Mouse (Mus musculus) heart, postnatal 0 days (tissue): Measurements from ENCODE around the gene Pou3f1. TPM values are rescaled to one million over a fixed set of nuclear protein-coding genes. Genes with fewer than 3 reads are reported as not detected.

ENCODE experiments used
- ATAC-seq: fragments of 200-750 bp; cut with Nextera tagmentation; 2 replicates; pipeline ENCODE4 v1.8.0; 2017; ENCODE audit warnings: low read depth, moderate number of reproducible peaks, moderate library complexity; ENCODE audit not compliant: insufficient read depth
- DNase-seq: peaks from one replicate; pipeline ENCODE4 v3.0.0-alpha.2; 2016; ENCODE audit warnings: low spot score
- H3K27ac ChIP-seq: fragments of 300-500 bp; sonication (generic); 2 replicates; pipeline ENCODE4 v1.5.1; 2014; ENCODE audit warnings: low read depth, mild to moderate bottlenecking
- H3K27me3 ChIP-seq: fragments of 300-500 bp; sonication (generic); 2 replicates; pipeline ENCODE4 v1.6.1; 2014; ENCODE audit warnings: low read length, mixed read lengths; ENCODE audit not compliant: control insufficient read depth, insufficient read depth
- H3K36me3 ChIP-seq: fragments of 300-500 bp; sonication (generic); replicated peaks from 2 replicates; pipeline ENCODE4 v1.6.1; 2014; ENCODE audit warnings: low read length, mixed read lengths; ENCODE audit not compliant: control insufficient read depth, insufficient read depth
- H3K4me1 ChIP-seq: fragments of 300-500 bp; sonication (generic); 2 replicates; pipeline ENCODE4 v1.6.1; 2014; ENCODE audit warnings: antibody characterized with exemption; ENCODE audit not compliant: control insufficient read depth, insufficient read depth
- H3K4me2 ChIP-seq: fragments of 300-500 bp; sonication (generic); 2 replicates; pipeline ENCODE4 v1.6.1; 2014; ENCODE audit warnings: low read depth, mild to moderate bottlenecking, low read length, moderate library complexity
- H3K4me3 ChIP-seq: fragments of 300-500 bp; sonication (generic); 2 replicates; pipeline ENCODE4 v1.5.1; 2014; ENCODE audit warnings: low read depth, low read length
- H3K9ac ChIP-seq: fragments of 300-500 bp; sonication (generic); replicated peaks from 2 replicates; pipeline ENCODE4 v1.6.1; 2014; ENCODE audit warnings: low read depth, low read length, mixed read lengths
- H3K9me3 ChIP-seq: fragments of 300-500 bp; sonication (generic); replicated peaks from 2 replicates; pipeline ENCODE4 v1.6.1; 2016; ENCODE audit warnings: low read length; ENCODE audit not compliant: control insufficient read depth
- CTCF ChIP-seq: IDR thresholded peaks from 2 replicates; pipeline ENCODE4 v1.5.1; 2016; ENCODE audit warnings: antibody characterized with exemption, control low read depth, low read depth
- EP300 ChIP-seq: IDR thresholded peaks from 2 replicates; pipeline ENCODE4 v1.6.1; 2016; ENCODE audit warnings: antibody characterized with exemption, low read depth
- WGBS: fragments of 180-500 bp; shearing (Covaris S2); extraction: QIAGEN DNeasy Blood & Tissue Kit; methylation state at CpG from one replicate; pipeline ENCODE4 v1.1.7; 2014; 5-methylcytosine and 5-hydroxymethylcytosine counted together
- polyA plus RNA-seq: library from polyadenylated mRNA; unstranded; fragments of >200 nt; fragmentation: Nextera tagmentation; extraction: Ambion mirVana; gene quantifications from 2 replicates; pipeline ENCODE4 v1.2.1, GENCODE M21; 2015
- total RNA-seq: library from RNA; depleted of rRNA; stranded (reverse); fragments of >200 nt; gene quantifications from 2 replicates; pipeline ENCODE4 v1.2.3, GENCODE M21; 2014; ENCODE audit warnings: low replicate concordance

Gene Pou3f1
- total and polyA plus RNA-seq, 2 experiments from 2014 or later: 0.03 to 1.5 TPM

DNA sequence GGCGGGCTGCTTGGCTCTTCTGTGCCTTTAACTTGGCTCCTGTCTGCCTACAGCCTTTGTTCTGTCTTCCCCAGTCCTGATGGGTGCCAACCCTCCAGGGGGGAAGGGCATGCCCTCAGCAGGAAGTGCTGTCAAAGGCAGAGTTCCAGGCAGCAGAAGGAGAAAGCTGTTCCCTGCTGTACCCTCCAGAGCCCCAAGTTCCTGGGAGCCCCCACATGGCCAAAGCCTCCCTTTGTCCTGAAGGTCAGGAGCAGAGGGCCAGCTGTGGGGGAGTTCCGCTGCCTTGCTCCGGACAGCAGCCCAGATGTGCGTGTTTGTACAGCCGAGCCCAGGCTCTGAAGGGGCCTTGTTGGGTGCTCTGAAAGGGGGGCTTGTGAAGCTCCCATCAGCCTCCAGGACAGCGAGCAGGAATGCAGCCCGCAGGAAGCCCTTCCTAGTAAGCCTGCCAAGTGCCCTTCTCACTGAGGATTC is 32.5 kb upstream of the Pou3f1 start:
- Histone ChIP-seq H3K9ac (no peak overlapping the region), H3K27me3 (no peaks in the 10 kb centered on the region)

GRCm38 (mm10) chr4:124626836-124627235 is 29.8 kb upstream of the Pou3f1 start:
- Histone ChIP-seq H3K9ac (no peak overlapping the region), H3K27me3 (no peaks in the 10 kb centered on the region), H3K27ac (no peak overlapping the region), H3K36me3 (no peaks in the 10 kb centered on the region), H3K4me3 (no peak overlapping the region), H3K4me1 (no peaks in the 10 kb centered on the region), H3K9me3 (no peaks in the 10 kb centered on the region), H3K4me2 (no peak overlapping the region)
- TF ChIP-seq CTCF (no peak), EP300 (no peak)
- WGBS: 60% methylated on average over 1 of the region's 1 CpGs
- ATAC-seq: no peak
- no peak for DNase-seq

More for the DNA sequence above, 32.5 kb upstream of the Pou3f1 start:
- Histone ChIP-seq H3K9me3 (no peaks in the 10 kb centered on the region), H3K36me3 (no peaks in the 10 kb centered on the region), H3K4me1 (no peaks in the 10 kb centered on the region), H3K4me3 (no peak overlapping the region), H3K27ac (no peak overlapping the region), H3K4me2 (no peak overlapping the region)
- 31% methylated on average over 7 of the region's 7 CpGs for WGBS
- TF ChIP-seq CTCF (no peak), EP300 (no peak)
- ATAC-seq (0 out of 2 replicates have a peak, but pooled peaks have one; percentile 20), DNase-seq (no peak)

DNA sequence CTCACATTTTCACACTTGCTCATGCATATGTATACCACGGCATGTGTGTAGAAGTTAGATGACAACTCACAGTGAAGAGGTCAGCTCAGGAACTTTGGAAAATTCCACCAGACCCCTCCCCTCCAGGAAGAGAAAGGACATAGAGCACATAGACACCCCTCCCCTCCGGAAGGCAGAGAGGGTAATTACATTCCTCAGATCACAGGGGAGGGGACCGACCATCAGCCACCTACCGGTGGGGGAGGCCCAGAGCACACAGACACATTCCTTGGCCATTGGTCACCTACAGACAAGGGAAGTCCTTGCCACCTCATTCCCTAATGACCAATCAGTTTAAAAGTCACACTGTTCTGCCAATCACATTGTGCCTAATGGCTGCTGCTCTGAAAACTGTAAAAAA is 25.2 kb upstream of the Pou3f1 start:
- ATAC-seq: no peak
- no peaks in the 10 kb centered on the region for H3K9me3 ChIP-seq

DNA sequence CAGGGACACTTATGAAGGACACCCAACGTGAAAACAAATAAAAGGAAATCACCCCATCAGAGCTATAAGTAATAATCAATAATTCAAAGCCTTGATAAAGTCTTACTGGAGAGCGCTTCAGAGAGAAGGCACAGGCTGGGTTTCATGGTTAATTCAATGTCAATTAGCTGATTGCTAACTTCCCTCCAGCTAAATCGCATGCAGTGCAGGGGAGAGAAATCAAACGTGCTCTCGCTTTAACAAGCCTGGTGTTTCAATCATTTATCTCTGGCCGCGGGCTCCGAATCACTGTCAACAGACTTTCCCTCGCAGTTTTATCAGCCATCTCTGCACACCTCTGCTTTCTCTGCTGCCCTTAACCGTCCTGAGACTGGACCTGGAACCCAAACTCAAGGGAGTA is 23.8 kb upstream of the Pou3f1 start:
- ATAC-seq: no peak
- H3K36me3 ChIP-seq: no peaks in the 10 kb centered on the region
- WGBS: 66% methylated on average over 10 of the region's 10 CpGs

More for the DNA sequence above, 25.2 kb upstream of the Pou3f1 start:
- H3K4me3 ChIP-seq: no peak overlapping the region
- TF ChIP-seq CTCF (no peak), EP300 (no peak)
- H3K27ac ChIP-seq: no peak overlapping the region
- 36% methylated on average over 4 of the region's 4 CpGs for WGBS
- H3K36me3 ChIP-seq: no peaks in the 10 kb centered on the region
- no peak for DNase-seq
- no peak overlapping the region for H3K4me2 ChIP-seq
- H3K27me3 ChIP-seq: 0 out of 2 replicates have a peak, but pooled peaks cover 9% of the 10 kb centered on the region
- H3K4me1 ChIP-seq: no peaks in the 10 kb centered on the region
- no peak overlapping the region for H3K9ac ChIP-seq

DNA sequence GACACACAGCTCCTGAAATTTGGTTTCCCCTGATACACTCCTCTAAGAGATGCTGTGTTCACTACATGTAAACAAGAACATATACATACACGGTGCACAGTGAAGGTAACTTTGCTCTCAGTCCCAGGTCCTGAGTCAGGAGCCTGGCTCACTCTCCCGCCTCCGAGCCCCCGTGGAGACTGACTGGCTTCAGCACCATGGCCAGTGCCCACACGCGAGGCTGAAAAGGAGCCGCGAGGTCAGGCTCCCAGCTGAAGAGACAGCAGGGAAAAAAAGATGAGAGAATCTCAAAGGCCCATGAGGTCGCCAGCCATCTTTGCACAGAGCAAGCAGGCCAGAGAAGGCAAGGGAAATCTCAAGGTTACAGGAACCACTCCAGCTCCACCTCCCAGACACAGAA is 23.3 kb upstream of the Pou3f1 start:
- no peaks in the 10 kb centered on the region for H3K4me1 ChIP-seq
- WGBS: 4% methylated on average over 9 of the region's 9 CpGs
- ATAC-seq: no peak
- no peak overlapping the region for H3K4me3 ChIP-seq
- H3K27ac ChIP-seq: no peak overlapping the region
- peak; percentile 47 for DNase-seq
- H3K4me2 ChIP-seq: no peak overlapping the region
- H3K27me3 ChIP-seq: 0 out of 2 replicates have a peak, but pooled peaks cover 11% of the 10 kb centered on the region
- no peaks in the 10 kb centered on the region for H3K9me3 ChIP-seq
- no peaks in the 10 kb centered on the region for H3K36me3 ChIP-seq
- no peak for TF ChIP-seq EP300
- TF ChIP-seq CTCF: no peak
- no peak overlapping the region for H3K9ac ChIP-seq

More for the DNA sequence above, 23.8 kb upstream of the Pou3f1 start:
- no peak for TF ChIP-seq CTCF
- no peak for TF ChIP-seq EP300
- Histone ChIP-seq H3K9ac (no peak overlapping the region), H3K9me3 (no peaks in the 10 kb centered on the region), H3K4me1 (no peaks in the 10 kb centered on the region), H3K4me3 (no peak overlapping the region), H3K4me2 (no peak overlapping the region), H3K27me3 (0 out of 2 replicates have a peak, but pooled peaks cover 11% of the 10 kb centered on the region), H3K27ac (no peak overlapping the region)
- DNase-seq: no peak

- H3K36me3 ChIP-seq: no peaks in the 10 kb centered on the region
- ATAC-seq: no peak
- H3K4me1 ChIP-seq: peaks cover 6% of the 10 kb centered on the region
- no peaks in the 10 kb centered on the region for H3K9me3 ChIP-seq
- DNase-seq: no peak
- no peak overlapping the region for H3K4me3 ChIP-seq
- no peak overlapping the region for H3K27ac ChIP-seq
- 5% methylated on average over 12 of the region's 12 CpGs for WGBS
- no peak overlapping the region for H3K9ac ChIP-seq
- H3K27me3 ChIP-seq: 0 out of 2 replicates have a peak, but pooled peaks cover 2% of the 10 kb centered on the region
- peak overlapping the region; percentile 41 for H3K4me2 ChIP-seq
- TF ChIP-seq EP300 (no peak), CTCF (no peak)
Measured at GRCm38 (mm10) chr4:124639715-124640114, 16.9 kb upstream of the Pou3f1 start.
